Mouse (Mus musculus) right cerebral cortex, postnatal 14 days (tissue): Measurements from ENCODE around the gene Sept3.

ENCODE experiments used
- DNase-seq: peaks from one replicate; pipeline ENCODE4 v3.0.0; 2022

Gene Sept3

GRCm38 (mm10) chr15:82340414-82341035, 65.8 kb downstream of the Sept3 start:
- no peak for DNase-seq

GRCm38 (mm10) chr15:82341036-82341501, 66.4 kb downstream of the Sept3 start:
- no peak for DNase-seq

GRCm38 (mm10) chr15:82341675-82342542, 67.2 kb downstream of the Sept3 start:
- no peak for DNase-seq

- no peak for DNase-seq
Observed at GRCm38 (mm10) chr15:82342543-82342935, 67.8 kb downstream of the Sept3 start.

GRCm38 (mm10) chr15:82343368-82344287, 68.9 kb downstream of the Sept3 start:
- DNase-seq = no peak
